Mouse (Mus musculus) forebrain, embryonic 16.5 days (tissue): Measurements from ENCODE around the gene Cabin1. TPM values are rescaled to one million over a fixed set of nuclear protein-coding genes. Genes with fewer than 3 reads are reported as not detected.

Experiments
- polyA plus RNA-seq: library from polyadenylated mRNA; unstranded; fragments of >200 nt; fragmentation: Nextera tagmentation; extraction: Ambion mirVana; gene quantifications from 2 replicates; pipeline ENCODE4 v1.2.1, GENCODE M21; 2015

Gene Cabin1
- polyA plus RNA-seq, 1 experiment from 2014 or later: 41.1 TPM

Other genes with a start within 250 kb of the Cabin1 start
- gene Snrpd3, start 246.8 kb downstream of the Cabin1 start, polyA plus RNA-seq: 135 and 147 TPM in 2 replicates
- gene Gucd1, start 246.4 kb downstream of the Cabin1 start, polyA plus RNA-seq: 17.3 and 22.2 TPM in 2 replicates
- 18.0 and 23.4 TPM in 2 replicates for gene Lrrc75b, start 204.0 kb downstream of the Cabin1 start, polyA plus RNA-seq
- gene Ggt1, start 202.7 kb downstream of the Cabin1 start, polyA plus RNA-seq: 0.53 and 1.0 TPM in 2 replicates
- 2.0 and 3.7 TPM in 2 replicates for gene Ggt5, start 175.0 kb downstream of the Cabin1 start, polyA plus RNA-seq
- gene Susd2, start 120.3 kb downstream of the Cabin1 start, polyA plus RNA-seq: 1.2 and 1.3 TPM in 2 replicates
- gene Ddt, start 9.1 kb upstream of the Cabin1 start, polyA plus RNA-seq: 55.9 and 57.0 TPM in 2 replicates
- not detected in 2 replicates for gene Gm20441, start 16.6 kb upstream of the Cabin1 start, polyA plus RNA-seq
- 0.77 and 1.2 TPM in 2 replicates for gene Gstt3, start 17.1 kb upstream of the Cabin1 start, polyA plus RNA-seq
- 10.5 and 15.2 TPM in 2 replicates for gene Gstt1, start 34.2 kb upstream of the Cabin1 start, polyA plus RNA-seq
- not detected in 2 replicates for gene Gstt4, start 58.2 kb upstream of the Cabin1 start, polyA plus RNA-seq
- gene Gstt2, start 73.1 kb upstream of the Cabin1 start, polyA plus RNA-seq: 4.0 and 4.2 TPM in 2 replicates
- 1,679 and 1,753 TPM in 2 replicates for gene Mif, start 95.9 kb upstream of the Cabin1 start, polyA plus RNA-seq
- gene Derl3, start 129.1 kb upstream of the Cabin1 start, polyA plus RNA-seq: 2.0 and 3.3 TPM in 2 replicates
- 325 and 342 TPM in 2 replicates for gene Smarcb1, start 157.3 kb upstream of the Cabin1 start, polyA plus RNA-seq
- 21.8 and 30.7 TPM in 2 replicates for gene Chchd10, start 168.8 kb upstream of the Cabin1 start, polyA plus RNA-seq
- gene Mmp11, start 172.2 kb upstream of the Cabin1 start, polyA plus RNA-seq: 22.2 and 24.3 TPM in 2 replicates
- gene Gm867, start 176.3 kb upstream of the Cabin1 start, polyA plus RNA-seq: 0.20 TPM in 1 of 2 replicates, not detected in the other
- gene Vpreb3, start 178.7 kb upstream of the Cabin1 start, polyA plus RNA-seq: 0.48 TPM in 1 of 2 replicates, not detected in the other
- not detected in 2 replicates for gene Gm5134, start 190.2 kb upstream of the Cabin1 start, polyA plus RNA-seq